Mouse (Mus musculus) embryonic facial prominence, embryonic 13.5 days (tissue): ENCODE measurements around the gene Vmn1r197. TPM values are rescaled to one million over a fixed set of nuclear protein-coding genes. Genes with fewer than 3 reads are reported as not detected.

ENCODE experiments used
- polyA plus RNA-seq: library from polyadenylated mRNA; unstranded; fragments of >200 nt; fragmentation: Nextera tagmentation; extraction: Ambion mirVana; gene quantifications from 2 replicates; pipeline ENCODE4 v1.2.1, GENCODE M21; 2015

The Vmn1r197 gene
- polyA plus RNA-seq, 1 experiment from 2014 or later = not detected

Other genes starting within 250 kb of the Vmn1r197 start
- gene Vmn1r188, start 240.1 kb upstream of the Vmn1r197 start, polyA plus RNA-seq = not detected in 2 replicates
- gene Vmn1r189, start 218.8 kb upstream of the Vmn1r197 start, polyA plus RNA-seq = not detected in 2 replicates
- gene Vmn1r191, start 140.6 kb upstream of the Vmn1r197 start, polyA plus RNA-seq = not detected in 2 replicates
- gene Vmn1r192, start 133.4 kb upstream of the Vmn1r197 start, polyA plus RNA-seq = not detected in 2 replicates
- gene Vmn1r193, start 101.4 kb upstream of the Vmn1r197 start, polyA plus RNA-seq = not detected in 2 replicates
- not detected in 2 replicates for gene Vmn1r194, start 80.4 kb upstream of the Vmn1r197 start, polyA plus RNA-seq
- gene Vmn1r195, start 54.1 kb upstream of the Vmn1r197 start, polyA plus RNA-seq = not detected in 2 replicates
- gene Vmn1r196, start 34.7 kb upstream of the Vmn1r197 start, polyA plus RNA-seq = not detected in 2 replicates
- gene Vmn1r198, start 25.8 kb downstream of the Vmn1r197 start, polyA plus RNA-seq = not detected in 2 replicates
- not detected in 2 replicates for gene Vmn1r199, start 55.2 kb downstream of the Vmn1r197 start, polyA plus RNA-seq
- gene Vmn1r200, start 65.8 kb downstream of the Vmn1r197 start, polyA plus RNA-seq = not detected in 2 replicates
- not detected in 2 replicates for gene Vmn1r201, start 147.3 kb downstream of the Vmn1r197 start, polyA plus RNA-seq
- gene Vmn1r202, start 180.8 kb downstream of the Vmn1r197 start, polyA plus RNA-seq = not detected in 2 replicates
- gene Vmn1r203, start 193.5 kb downstream of the Vmn1r197 start, polyA plus RNA-seq = not detected in 2 replicates
- gene Vmn1r204, start 228.6 kb downstream of the Vmn1r197 start, polyA plus RNA-seq = not detected in 2 replicates